Mouse (Mus musculus) cerebellum, adult 9-11 months (tissue): Measurements from ENCODE around the gene Aass.

Experiments
- DNase-seq: peaks from one replicate; pipeline ENCODE4 v3.0.0; 2022

Gene Aass

DNA sequence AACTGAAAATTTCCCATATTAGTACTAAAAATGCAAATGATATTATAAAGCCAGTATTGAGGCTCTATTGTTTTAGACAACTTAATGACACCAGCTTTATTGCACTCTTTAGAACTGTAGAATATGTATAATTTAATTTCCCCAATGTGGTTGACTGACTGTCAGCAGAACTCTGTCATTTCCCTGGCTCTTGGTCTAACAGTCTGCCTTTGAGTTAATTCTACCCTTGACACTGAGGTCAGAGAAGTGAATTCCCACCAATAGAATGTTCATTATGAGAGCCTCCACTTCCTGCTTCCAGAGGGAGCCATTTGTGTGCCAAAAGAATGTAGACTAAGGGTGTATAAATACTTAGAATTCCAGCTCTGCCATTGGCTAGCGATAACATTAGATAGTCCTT is 104.5 kb downstream of the Aass start:
- no peak for DNase-seq
